Mouse (Mus musculus): ENCODE results near the gene Rnf135.

GRCm38 (mm10) chr11:80163362-80164116 is 20.1 kb upstream of the Rnf135 start:
- no peak for TF ChIP-seq CTCF (IDR thresholded peaks at IDR 0.05; ENCODE audit: insufficient read depth, low read length)
- no peak for TF ChIP-seq POLR2A (IDR thresholded peaks at IDR 0.05; ENCODE audit: borderline replicate concordance, extremely low read depth, low read depth, low read length)
